Mouse (Mus musculus) cortical plate, adult 2 months (tissue): Measurements from ENCODE around the gene 4933428G20Rik.

Source experiments
- CTCF ChIP-seq: fragments of 200-500 bp; IDR thresholded peaks from 2 replicates; pipeline ENCODE4 v1.5.1; 2011; ENCODE audit warnings: mild to moderate bottlenecking, control low read depth, low read length; ENCODE audit not compliant: insufficient read depth; ENCODE audit errors: extremely low read depth
- POLR2A ChIP-seq: fragments of 200-500 bp; IDR thresholded peaks from 2 replicates; pipeline ENCODE4 v1.6.1; 2011; ENCODE audit warnings: mild to moderate bottlenecking, low read length, control low read depth; ENCODE audit not compliant: insufficient read depth; ENCODE audit errors: extremely low read depth

- TF ChIP-seq POLR2A: peak; percentile 24; the same call in 1 of the 2 replicates
- TF ChIP-seq CTCF: no peak
Measured at GRCm38 (mm10) chr11:97499865-97500719, at the start of gene 4933428G20Rik.
